Comparison of ENCODE assay signal across 22 mouse cellular contexts in genomic region chr7:4272106-4272505, GRCm38 (mm10). TPM values are rescaled to one million over a fixed set of nuclear protein-coding genes. Genes with fewer than 3 reads are reported as not detected.
"Had no signal": no experiment of that assay in that cellular context is flagged by ENCODE, and none has a peak within 500 bp of the region (broad histone marks: within the 10 kb centered on the region; RNA-seq: fewer than 3 reads in every experiment).

No protein-coding gene starts in this region.

RNA-seq across cellular contexts. Expression of gene Lilra5, which starts 34.6 kb away (rescaled TPM):
- total RNA-seq: common myeloid progenitor, adult 5-6 weeks; gastrocnemius, adult 18-20 months; gastrocnemius, adult 8-10 months; gastrocnemius, postnatal 10 days; gastrocnemius, postnatal 36 days; granulocyte monocyte progenitor cell, adult 5-6 weeks had no signal
- polyA plus RNA-seq: embryonic facial prominence, embryonic 10.5 days; embryonic facial prominence, embryonic 11.5 days; embryonic facial prominence, embryonic 12.5 days; embryonic facial prominence, embryonic 13.5 days; embryonic facial prominence, embryonic 14.5 days; embryonic facial prominence, embryonic 15.5 days; erythroblast, embryonic 14.5 days; forebrain, embryonic 10.5 days; forebrain, embryonic 11.5 days; forebrain, embryonic 12.5 days; forebrain, embryonic 13.5 days; forebrain, embryonic 14.5 days; forebrain, embryonic 15.5 days; forebrain, embryonic 16.5 days; forebrain, postnatal 0 days; heart, embryonic 10.5 days had no signal
